Mouse (Mus musculus): ENCODE measurements at regions not wholly inside any gene's neighbourhood (a gene's known extent, or its start where the extent isn't known, plus 50 kb on each side); places are given as distances from the start of the nearest gene placed in this dataset.
"Not testable (repeated sequence)": the region's sequence is repeated elsewhere in the genome, so short reads cannot be mapped to it uniquely, and the experiment has no call there.

DNA sequence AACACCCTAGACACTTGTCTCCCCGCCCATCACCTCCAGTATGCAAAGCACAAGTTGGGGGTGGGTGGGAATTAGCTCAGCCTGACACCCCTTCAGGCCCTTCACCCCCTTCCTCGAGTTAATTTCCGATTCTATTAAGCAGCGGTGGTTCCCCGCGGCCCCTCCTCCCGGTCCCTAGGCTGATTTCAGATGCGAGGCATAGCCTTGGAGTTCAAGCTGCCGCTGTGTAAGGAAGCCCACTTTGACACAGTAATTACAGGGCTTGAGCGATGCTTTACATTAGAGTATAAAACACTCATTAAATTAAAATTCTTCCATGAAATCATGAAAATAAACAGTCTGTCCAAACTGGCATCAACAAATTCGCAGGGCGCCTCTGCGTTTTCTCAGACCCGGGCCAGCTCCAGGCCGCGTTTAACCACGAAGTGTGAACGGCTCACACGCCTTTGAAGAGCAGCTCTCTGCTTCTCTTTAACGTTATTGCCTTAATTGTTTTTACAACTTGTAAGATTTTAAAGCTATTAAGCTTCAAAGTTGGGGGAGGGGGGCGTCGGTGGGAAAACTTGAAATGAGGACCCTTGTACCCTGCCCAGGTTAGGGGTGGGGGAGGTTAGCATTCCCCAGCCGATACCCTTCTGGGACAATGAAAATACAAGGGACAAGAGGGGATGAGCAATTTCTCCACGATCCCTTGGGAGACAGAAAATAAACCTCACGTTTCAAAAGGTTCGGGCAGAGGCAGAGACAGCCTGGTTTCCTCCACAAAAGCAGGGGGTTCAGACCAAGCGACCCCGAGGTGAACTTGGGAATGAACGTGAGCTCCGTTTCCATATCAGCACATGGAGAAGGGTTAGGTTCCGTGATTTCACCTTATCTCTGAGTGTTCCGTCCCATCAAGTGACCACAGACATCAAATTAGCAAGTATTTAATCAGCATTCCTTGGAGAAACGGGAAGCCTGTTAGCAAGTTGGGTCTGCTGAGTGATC, 114.4 kb downstream of the Dicer1 start:
- peak; percentile 36 for DNase-seq (ENCODE audit: low read depth, low spot score)

DNA sequence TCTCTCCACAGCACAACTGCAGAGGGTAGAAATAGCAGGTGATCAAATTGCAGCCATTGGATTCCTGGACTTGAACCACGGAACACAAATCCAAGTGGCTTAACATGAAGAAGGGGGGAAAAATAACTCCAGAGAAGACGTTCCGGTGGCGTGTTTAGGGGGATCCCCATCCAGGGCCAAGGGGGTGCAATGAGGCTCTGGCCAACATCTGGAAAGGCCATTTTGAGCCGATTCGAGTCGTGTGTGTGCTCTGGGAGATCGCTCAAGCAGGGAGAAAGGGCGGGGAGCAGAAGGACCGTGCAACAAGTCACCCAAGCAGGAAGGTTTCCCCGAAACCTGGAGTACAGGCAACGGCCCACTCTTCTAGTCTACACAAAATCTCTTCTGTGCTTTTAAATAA, 115.3 kb downstream of the Dicer1 start:
- no peak for DNase-seq (ENCODE audit: low read depth, low spot score)

DNA sequence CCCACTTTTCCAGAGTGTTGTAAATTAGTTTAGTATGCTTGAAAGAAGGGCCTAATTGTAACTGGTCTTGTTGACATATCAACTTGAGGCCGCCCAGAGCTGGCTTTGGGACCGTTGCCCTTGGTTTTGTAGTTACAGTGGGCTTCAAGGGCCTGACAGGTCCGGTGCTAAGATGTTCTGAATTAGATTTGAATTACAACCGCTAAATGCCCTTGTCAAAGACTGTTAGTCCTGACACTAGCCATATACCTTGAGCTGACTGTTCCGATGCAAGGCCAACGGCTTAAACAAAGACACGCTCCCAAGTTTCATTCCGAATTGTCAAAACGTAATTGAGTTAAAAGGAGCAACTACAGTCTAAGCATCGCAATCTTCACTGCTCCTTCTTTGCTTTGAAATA, 116.9 kb downstream of the Dicer1 start:
- no peak for DNase-seq (ENCODE audit: low read depth, low spot score)

DNA sequence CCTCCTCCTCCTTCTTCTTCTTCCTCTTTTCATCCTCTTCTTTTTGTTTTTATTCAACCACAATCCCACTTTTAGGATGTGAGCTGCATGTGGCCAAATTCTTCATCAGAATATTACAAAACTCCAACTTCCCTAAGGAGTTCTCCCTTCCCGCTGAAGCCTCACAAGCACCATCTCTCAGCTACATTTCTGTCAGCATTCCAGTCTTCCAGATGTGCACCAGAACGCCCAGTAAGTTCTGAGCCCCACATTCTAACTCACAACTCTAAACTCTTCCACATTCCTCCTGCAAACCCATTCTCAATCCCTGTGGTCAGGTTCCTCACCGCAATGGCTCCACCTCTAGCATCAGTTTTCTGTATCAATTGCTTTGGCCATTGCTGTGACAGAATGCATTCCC, 121.2 kb downstream of the Dicer1 start:
- DNase-seq (ENCODE audit: low read depth, low spot score) = no peak

DNA sequence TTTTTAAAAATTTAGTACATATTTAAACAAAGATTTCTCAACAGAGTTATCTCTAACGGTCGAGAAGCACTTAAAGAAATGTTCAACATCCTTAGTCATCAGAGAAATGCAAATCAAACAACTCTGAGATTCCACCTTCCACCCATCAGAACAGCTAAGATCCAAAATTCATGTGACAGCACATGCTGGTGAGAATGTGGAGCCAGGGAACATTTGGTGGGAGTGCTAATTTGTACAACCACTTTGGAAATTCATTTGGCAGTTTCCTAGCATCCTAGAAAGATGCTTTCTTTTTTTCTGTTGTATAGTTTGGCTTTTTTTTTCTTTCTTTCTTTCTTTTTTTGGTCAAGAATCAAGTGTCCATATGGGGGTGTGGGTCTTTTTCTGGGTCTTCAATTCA, 122.3 kb downstream of the Dicer1 start:
- no peak for DNase-seq (ENCODE audit: low read depth, low spot score)

DNA sequence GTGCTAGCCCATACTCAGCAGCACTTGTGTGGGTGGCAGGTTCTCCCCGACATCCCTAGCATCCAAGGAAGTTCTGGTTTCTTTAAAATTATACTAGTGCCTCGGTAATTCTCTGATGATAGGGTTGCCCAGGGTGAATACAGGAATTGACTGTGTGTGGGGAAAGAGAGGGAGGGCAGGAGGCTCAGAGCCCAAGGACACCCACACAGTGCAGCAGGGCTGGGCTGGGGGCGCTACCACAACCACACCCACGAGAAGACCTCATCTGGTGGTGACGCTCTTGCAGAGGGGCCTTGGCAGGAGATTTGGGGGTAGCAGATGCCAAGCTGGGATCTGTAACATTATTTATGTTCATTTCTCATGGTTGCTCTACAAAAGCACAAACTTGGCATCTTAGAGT, 125.7 kb downstream of the Dicer1 start:
- no peak for DNase-seq (ENCODE audit: low read depth, low spot score)

DNA sequence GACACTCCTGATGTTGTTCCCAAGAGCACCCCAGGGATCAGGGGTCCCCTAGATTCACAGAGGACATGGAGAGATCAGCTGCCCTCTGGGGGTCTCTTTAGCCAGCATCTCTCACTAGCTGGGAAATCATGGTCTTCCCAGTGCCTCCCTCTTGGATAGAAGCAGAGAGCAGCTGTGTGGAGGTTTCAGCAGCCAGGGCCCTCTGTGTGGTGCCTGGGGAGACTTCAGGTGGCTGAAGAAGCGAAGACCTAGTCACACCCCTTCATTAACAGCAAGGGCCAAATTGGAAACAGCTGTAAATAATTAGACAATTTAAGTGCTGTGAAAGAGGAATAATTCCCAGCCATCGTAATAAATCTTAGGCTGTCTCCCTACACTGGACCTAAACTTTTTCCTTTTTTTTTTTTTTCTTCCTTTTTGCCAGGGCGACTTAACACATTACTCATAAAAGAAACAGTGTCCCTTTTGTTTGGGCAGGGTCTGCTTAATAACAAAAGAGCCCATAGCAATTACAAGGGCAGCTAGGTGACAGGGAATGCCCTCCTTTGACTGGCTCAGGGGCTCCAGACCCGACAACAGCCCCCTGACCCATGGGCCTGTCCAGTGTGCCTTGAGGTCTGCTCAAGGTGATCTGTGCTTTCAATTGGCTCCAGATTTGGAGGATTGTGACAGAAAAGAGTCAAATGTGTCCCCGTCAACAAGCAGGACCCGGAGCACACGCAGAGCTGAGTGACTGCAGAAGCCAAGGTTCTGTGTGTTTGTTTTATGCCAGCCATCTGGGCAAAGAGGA, 127.7 kb downstream of the Dicer1 start:
- no peak for DNase-seq (ENCODE audit: low read depth, low spot score)

DNA sequence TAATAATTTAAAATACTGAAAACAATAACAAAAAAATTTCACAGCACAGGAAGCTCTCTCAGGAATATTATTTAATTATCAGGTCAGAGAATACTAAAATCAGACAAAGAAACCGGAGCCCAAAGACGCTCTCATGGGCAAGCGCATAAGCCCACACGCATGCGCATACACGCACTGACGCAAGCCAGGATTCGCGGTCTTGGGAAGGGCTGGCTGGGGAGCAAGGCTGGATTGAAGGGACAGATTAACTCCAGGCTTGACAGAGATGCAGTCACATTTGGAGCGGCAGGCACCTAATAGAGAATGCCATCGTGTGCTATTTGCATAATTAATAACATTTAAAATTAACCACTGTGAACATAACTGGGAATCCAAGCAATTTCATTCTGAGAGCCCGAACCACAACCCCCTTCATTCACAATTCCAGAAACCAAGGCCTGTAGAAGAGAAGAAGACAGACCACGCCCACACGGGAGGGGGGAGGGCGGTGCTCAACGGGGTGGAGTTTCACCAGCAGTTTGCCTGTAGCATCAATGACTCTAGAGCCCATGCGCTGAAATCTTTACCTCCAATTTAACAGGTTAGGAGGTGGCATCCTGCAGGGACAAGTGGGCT, 134.5 kb downstream of the Dicer1 start:
- DNase-seq (ENCODE audit: low read depth, low spot score) = peak; percentile 84

DNA sequence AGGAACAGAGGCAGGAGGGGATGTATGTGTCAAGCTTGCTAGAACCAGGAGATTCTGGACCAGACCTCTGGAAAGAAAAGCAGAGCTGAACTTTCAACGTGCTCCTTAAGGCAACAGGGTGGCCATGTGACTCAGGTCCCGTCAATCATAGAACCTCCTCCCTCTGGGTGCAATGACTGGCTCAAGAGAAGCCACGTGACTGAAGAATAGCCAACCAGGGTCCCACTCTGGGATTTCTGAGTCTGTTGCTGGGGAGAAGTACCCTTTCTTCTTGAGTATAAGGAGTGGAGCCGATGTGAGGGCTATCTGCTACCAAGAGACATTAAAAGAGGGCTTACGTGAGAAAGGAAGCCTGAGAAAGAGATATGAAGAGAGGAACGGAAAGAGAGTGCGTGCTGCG, 137.5 kb downstream of the Dicer1 start:
- DNase-seq (ENCODE audit: low read depth, low spot score) = peak; percentile 23

DNA sequence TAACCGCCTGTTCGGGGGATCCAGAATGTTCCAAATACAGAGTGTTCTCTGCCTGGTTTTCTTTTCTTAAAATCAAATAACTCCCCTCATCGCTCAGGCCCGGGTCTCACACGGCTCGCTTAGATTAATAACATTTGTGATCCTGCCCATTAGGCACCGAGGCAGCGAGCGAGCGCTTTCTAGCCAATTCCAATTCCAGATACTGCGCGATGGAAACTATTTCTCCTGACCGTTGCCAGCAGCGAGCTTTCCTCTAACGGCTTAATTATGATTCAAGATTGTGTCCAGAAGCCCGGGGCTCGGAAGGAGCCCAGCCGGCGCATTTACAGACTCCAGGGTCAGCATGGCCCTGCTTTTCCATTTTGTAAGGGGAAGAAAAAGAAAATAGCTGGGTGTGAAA, 136.6 kb upstream of the Gsc start:
- no peak for DNase-seq (ENCODE audit: low read depth, low spot score)

DNA sequence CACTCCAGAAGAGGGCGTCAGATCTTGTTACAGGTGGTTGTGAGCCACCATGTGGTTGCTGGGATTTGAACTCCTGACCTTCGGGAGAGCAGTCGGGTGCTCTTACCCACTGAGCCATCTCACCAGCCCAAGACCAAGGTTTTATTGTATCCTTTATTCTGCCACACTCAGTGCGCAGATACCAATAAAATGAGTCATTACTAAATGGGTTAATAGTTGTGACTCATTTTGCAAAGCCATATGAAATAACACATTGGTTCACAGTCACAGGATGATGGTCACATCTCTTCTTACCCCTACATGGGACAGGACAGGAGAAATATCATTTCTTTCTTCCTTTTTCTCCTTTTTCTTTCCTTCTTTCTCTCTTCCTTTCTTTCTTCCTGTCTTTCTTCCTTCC, 135.8 kb upstream of the Gsc start:
- DNase-seq (ENCODE audit: low read depth, low spot score) = not testable (repeated sequence)

DNA sequence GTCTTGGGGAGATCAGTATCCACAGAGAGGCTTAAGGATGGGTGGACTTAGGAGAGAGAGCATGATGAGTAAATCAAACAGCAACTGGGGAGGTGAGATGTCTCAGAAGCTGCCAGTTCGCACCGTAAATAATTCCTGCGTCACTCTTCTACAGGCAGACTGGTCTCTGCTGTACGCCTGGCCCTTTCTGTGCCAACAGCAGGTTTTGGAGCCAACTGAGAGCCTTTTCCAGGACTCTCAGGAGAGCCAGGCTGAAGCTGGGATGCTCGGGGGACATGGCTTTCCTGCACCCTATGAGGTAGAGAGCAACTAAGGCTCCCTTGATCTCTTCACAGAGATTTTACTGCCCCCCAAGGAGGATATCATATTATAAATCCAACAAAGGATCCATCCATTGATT, 134.3 kb upstream of the Gsc start:
- DNase-seq (ENCODE audit: low read depth, low spot score) = no peak

DNA sequence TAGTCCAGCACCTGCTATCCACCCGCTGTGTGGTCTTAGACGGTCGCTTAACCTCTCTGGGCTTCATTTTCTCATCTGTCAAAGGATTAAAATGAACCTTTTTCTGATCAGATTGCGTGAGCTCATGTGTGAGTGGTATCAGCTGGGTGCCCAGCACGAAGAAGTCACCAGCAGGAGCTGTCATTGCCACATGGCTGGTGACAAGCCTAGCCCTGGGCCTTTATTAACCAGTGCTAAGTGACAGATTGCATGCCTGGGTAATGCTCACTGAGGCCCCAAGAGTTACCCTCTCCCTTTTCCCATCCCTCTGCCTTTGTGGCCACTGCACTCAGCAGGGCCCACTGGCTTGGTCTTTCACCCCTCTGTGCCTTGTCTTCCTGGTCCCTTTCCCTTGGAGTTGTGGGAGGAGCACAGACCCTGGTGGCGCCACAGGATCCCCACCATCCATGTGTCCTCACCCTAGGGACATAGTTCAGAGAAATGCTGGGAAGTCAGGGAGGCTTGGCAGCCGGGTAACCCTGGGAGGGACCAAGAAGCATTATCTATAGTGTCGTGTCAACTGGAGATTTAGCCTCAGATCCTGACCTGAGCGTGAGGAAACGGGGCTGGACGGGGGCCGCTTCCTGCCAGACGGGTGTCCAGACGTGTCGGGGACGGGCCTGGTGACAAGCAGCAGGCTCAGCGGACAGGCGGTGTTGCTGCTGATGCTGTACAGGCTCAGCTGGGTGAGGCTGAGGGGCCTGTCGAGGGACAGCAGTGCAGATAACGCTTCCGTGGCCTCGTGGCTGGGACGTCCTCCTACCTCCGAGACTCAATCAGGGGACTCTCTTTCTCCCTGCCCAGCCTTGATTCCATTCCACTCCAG, 132.6 kb upstream of the Gsc start:
- peak; percentile 17 for DNase-seq (ENCODE audit: low read depth, low spot score)

DNA sequence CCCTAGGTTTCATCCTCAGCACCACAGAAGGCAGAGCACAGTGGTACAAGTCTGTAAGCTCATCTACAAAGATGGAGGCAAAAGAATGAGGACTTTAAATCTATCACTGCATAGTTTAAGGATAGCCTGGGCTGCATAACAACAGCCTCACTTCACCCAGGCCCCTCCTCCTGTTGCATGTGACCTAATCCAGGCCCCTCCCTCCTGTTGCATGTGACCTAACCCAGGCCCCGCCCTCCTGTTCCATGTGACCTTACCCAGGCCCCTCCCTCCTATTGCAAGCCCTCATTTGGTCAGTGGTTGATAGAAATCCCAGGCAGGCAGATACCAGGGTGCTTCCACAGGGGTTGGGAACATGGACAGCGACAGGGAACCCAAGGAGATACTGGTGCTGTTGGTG, 124.9 kb upstream of the Gsc start:
- no peak for DNase-seq (ENCODE audit: low read depth, low spot score)

DNA sequence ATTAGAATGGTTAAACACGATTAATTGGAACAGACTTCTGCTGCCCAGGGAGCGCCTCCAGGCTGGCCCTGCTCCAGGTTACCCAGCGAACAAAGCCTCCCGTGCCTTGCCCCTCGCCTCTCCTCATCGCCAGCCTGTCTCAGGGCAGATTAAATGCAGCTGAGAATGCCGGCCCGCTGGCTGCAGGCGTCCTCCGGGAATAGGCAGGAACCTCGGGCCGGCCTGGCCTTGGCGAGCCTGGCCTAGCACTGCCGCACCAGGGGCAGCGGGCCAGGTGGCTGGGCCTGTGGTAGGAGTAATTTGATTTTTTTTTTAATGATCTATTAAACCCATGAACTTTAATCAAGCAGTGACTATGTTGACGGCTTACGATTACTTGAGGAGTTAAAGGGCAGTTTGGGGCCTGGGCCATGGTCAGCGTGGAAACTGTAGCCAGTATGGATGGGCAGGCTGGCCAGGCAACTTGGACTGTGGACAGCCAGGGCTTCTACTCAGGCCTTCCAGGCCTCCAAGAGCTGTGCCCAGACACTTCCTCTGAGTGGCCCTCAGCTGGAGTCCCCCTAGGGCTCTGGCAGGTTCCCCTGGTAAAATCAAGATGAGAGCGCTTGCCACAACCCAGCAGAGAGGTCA, 120.5 kb upstream of the Gsc start:
- DNase-seq (ENCODE audit: low read depth, low spot score) = peak; percentile 71

DNA sequence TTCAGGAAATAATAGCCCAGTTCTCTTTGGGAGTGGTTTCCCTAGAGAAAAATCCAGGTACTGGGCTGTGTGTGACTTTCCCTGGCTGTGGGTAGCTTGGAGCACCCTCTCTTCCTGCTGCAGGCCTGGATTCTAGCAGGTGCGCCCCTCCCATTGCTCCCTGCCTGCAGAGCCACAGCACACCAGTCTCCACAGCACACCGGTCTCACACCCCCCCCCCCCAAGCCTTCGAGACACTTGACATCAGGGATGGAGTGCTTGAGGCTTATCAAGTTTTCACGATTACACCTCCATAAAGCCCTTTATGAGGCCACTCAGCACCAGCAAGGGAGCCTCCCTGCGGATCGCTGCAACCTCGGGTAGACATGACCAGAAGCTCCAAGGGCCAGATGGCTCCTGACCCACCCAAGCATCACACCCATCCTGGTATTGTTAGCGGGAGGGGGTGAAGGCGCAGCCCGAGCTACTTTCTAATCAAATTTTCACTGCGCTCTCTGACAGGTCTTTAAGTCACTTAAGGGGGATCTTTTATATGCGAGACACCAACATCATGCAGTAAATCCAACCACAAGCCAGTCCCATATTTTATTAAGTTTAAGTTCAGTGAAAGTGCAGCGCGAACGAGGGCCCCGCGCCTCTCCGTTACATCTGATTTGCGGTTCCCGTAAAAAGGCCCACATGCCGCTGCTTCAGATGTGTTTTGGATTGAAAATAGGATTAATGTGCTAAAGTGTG, 119.8 kb upstream of the Gsc start:
- DNase-seq (ENCODE audit: low read depth, low spot score) = peak; percentile 27

DNA sequence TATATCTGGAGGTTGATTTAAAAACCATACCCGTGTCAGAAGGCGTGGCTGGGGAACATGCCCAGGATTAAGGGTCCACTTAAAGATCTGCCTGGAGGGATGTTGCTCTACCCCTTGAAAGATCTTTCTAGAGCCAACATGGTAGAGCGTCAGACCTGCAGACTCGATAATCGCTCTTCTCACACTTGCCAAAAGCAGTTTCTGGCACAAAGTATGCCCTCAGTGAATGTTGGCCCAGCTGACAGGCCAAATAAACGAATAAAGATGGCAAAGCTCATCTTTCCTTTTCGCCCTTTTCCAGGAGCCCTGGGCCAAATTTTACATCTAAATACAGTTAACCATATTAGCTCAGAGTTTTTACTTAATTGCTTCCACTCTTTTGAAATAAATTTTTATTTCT, 118.4 kb upstream of the Gsc start:
- no peak for DNase-seq (ENCODE audit: low read depth, low spot score)

DNA sequence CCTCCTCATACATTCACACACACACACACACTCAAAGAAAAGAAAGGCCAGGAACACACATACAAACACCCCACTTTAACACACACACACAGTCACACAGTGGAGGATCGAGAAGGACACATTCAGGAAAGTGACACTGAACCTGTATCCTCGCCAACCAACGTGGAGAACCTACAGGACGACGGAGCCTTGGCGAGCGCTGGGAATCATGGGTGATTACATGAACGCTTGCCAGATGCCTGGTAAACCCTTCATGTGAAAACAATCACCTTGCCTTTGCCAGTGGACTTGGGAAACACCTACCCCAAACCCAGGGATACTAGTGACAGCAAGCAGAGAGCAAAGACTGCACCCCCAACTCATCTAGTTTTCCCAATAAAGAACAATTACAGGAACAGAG, 117.2 kb upstream of the Gsc start:
- no peak for DNase-seq (ENCODE audit: low read depth, low spot score)

DNA sequence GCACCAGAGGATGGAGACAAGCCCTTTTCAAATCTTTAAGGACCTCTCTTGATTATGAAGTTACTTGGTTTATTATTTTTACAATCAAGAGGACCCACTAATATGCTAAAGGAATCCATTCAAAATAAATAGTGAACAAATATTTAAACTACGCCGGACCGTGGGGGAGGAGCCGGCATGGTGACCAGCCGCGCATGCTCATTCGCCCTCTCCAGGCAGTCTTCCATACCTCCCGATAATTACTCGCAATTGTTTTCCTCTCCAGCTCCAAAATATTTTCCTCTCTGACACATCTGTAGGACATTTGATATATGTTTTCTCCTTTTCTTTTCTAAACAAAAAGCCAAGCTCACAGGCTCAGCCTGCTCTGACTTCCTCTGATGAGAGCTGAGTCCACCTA, 111.3 kb upstream of the Gsc start:
- no peak for DNase-seq (ENCODE audit: low read depth, low spot score)

DNA sequence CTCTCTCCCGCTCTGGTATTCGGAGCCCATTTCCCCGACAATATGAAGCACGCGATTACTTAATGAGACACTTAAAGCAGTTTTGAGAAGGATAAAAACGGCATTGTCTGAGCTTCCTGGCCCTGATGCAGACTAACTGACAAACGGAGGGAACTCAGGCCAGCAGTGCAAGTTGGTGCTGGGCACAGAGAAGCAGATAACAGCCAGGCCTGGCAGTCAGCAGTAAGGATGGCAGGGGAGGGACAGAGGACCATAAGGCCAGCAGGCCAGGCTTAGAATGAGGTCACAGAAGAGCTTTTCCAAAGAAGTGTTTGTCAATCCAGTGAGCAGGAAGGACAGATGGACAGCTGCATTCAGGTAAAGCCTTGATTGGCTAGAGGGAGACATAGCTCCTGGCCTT, 107.7 kb upstream of the Gsc start:
- DNase-seq (ENCODE audit: low read depth, low spot score) = no peak

All from mesoderm, embryonic 11.5 days (tissue).